Comparison of ENCODE assay signal across 18 mouse cellular contexts in genomic region chr6:97880363-97880762, GRCm38 (mm10).
DNase-seq lines count a peak whose midpoint lies in the region; ATAC-seq and TF ChIP-seq lines count a peak whose summit lies in the region.
"Had no signal": no experiment of that assay in that cellular context is flagged by ENCODE, and none has a peak within 500 bp of the region (broad histone marks: within the 10 kb centered on the region; RNA-seq: fewer than 3 reads in every experiment).

No protein-coding gene starts in this region.

- H3K9me3 ChIP-seq in heart, embryonic 14.5 days (ENCODE audit: control insufficient read depth, low read length): no peaks in the 10 kb centered on the region
- no peaks in the 10 kb centered on the region for H3K9me3 ChIP-seq in neural tube, embryonic 15.5 days (replicated peaks)
- H3K9me3 ChIP-seq: hindbrain, embryonic 10.5 days; neural tube, embryonic 13.5 days had no signal

- no peaks in the 10 kb centered on the region for H3K79me2 ChIP-seq in heart, adult 2 months (replicated peaks; ENCODE audit: control insufficient read depth, insufficient read depth, low read length)

- no peaks in the 10 kb centered on the region for H3K27me3 ChIP-seq in heart, adult 2 months (ENCODE audit: control insufficient read depth, insufficient read depth, low read length)
- H3K27me3 ChIP-seq in heart, embryonic 14.5 days (ENCODE audit: control insufficient read depth, insufficient read depth, low read length): no peaks in the 10 kb centered on the region
- H3K27me3 ChIP-seq in neural tube, embryonic 15.5 days (replicated peaks): no peaks in the 10 kb centered on the region
- H3K27me3 ChIP-seq: neural tube, embryonic 13.5 days had no signal

- peak; percentile 54 to 75 for DNase-seq in heart, adult 18-20 months
- no peak for DNase-seq in heart, adult 8-10 months (ENCODE audit: low spot score)
- peak; percentile 47 to 69 for DNase-seq in heart, adult 2 months
- DNase-seq in skeletal muscle tissue, adult 2 months (ENCODE audit: low read depth, low spot score): peak; percentile 53
- DNase-seq in adrenal gland, adult 2 months: no peak
- DNase-seq: cerebellum, adult 11 months; cerebellum, postnatal 25 days; layer of hippocampus, postnatal 36 days; left cerebral cortex, postnatal 4 days; lung, adult 18-20 months; right cerebral cortex, postnatal 25 days had no signal

- H3K36me3 ChIP-seq in heart, adult 2 months (ENCODE audit: control insufficient read depth, insufficient read depth, low read length): peaks cover 23% of the 10 kb centered on the region
- no peaks in the 10 kb centered on the region for H3K36me3 ChIP-seq in heart, embryonic 14.5 days (ENCODE audit: control insufficient read depth, insufficient read depth, low read length)
- H3K36me3 ChIP-seq in neural tube, embryonic 15.5 days: no peaks in the 10 kb centered on the region
- H3K36me3 ChIP-seq: hindbrain, embryonic 10.5 days; neural tube, embryonic 13.5 days had no signal

- H3K4me2 ChIP-seq in heart, embryonic 14.5 days (ENCODE audit: low read length): peak overlapping the region; percentile 28
- no peak overlapping the region for H3K4me2 ChIP-seq in neural tube, embryonic 15.5 days
- H3K4me2 ChIP-seq: midbrain, embryonic 11.5 days; neural tube, embryonic 13.5 days had no signal

- H3K4me3 ChIP-seq in heart, adult 2 months: no peak overlapping the region
- no peak overlapping the region for H3K4me3 ChIP-seq in heart, embryonic 14.5 days (ENCODE audit: control insufficient read depth in 1 of 2, insufficient read depth in 1 of 2, low read depth in 1 of 2, low read length in 2 of 2)
- H3K4me3 ChIP-seq in neural tube, embryonic 15.5 days (replicated peaks): no peak overlapping the region
- H3K4me3 ChIP-seq: erythroblast, embryonic 14.5 days; hindbrain, embryonic 10.5 days; neural tube, embryonic 13.5 days had no signal

- 0 out of 2 replicates have a peak, but pooled peaks have one; percentile 56 for TF ChIP-seq EP300 in heart, adult 2 months (IDR thresholded peaks at IDR 0.05; ENCODE audit: insufficient read depth, low read depth, low read length)

- TF ChIP-seq CTCF in heart, adult 2 months (IDR thresholded peaks at IDR 0.05): no peak

- H3K9ac ChIP-seq in heart, adult 2 months (ENCODE audit: low read depth, low read length): no peak overlapping the region; the same call in 1 of the 2 replicates
- H3K9ac ChIP-seq in heart, embryonic 14.5 days (ENCODE audit: low read length): no peak overlapping the region; the same call in 1 of the 2 replicates
- H3K9ac ChIP-seq in neural tube, embryonic 15.5 days (replicated peaks): no peak overlapping the region
- H3K9ac ChIP-seq: neural tube, embryonic 13.5 days had no signal

- H3K4me1 ChIP-seq in heart, adult 2 months (ENCODE audit: control insufficient read depth, insufficient read depth, low read length): peaks cover 12% of the 10 kb centered on the region
- H3K4me1 ChIP-seq in heart, embryonic 14.5 days (ENCODE audit: control insufficient read depth in 2 of 2, insufficient read depth in 2 of 2, low read length in 2 of 2): peaks cover 25 to 67% of the 10 kb centered on the region in 2 experiments
- peaks cover 11% of the 10 kb centered on the region; the same call in 1 of the 2 replicates for H3K4me1 ChIP-seq in neural tube, embryonic 15.5 days

- ATAC-seq in heart, embryonic 14.5 days (ENCODE audit: insufficient number of reproducible peaks, insufficient read depth, low FRiP score, low read depth): 0 out of 2 replicates have a peak, but pooled peaks have one; percentile 73
- no peak for ATAC-seq in neural tube, embryonic 15.5 days (ENCODE audit: low FRiP score)
- ATAC-seq: forebrain, embryonic 14.5 days had no signal

- intact Hi-C loops in heart, adult 2 months (cut with DNase I): loop anchor here (5.0 to 10.0 kb wide), 2 partner anchors 37 to 124 kb away; no protein-coding TSS in a partner anchor

- no peak for TF ChIP-seq POLR2A in heart, adult 2 months (IDR thresholded peaks at IDR 0.05; ENCODE audit: insufficient read depth, low read depth, low read length)

- peak overlapping the region; percentile 84 for H3K27ac ChIP-seq in heart, adult 2 months
- H3K27ac ChIP-seq in heart, embryonic 14.5 days (replicated peaks in 1 of 2; ENCODE audit: control insufficient read depth in 1 of 2, insufficient read depth in 1 of 2, low read depth in 2 of 2, low read length in 2 of 2): peak overlapping the region; percentile 88 to 91
- H3K27ac ChIP-seq in neural tube, embryonic 15.5 days (replicated peaks): no peak overlapping the region
- H3K27ac ChIP-seq: hindbrain, embryonic 10.5 days; neural tube, embryonic 13.5 days had no signal

- WGBS in heart, adult 2 months: 19% methylated on average over 5 of the region's 5 CpGs
- WGBS in heart, embryonic 14.5 days: 8% methylated on average over 5 of the region's 5 CpGs
- 93% methylated on average over 5 of the region's 5 CpGs for whole genome bisulfite sequencing in neural tube, embryonic 15.5 days

Comparison
In these comparisons a context has a peak if more than half of its experiments do, and no peak if none do; other contexts are left out.
1. DNase-seq: peak in heart, adult 18-20 months (2 of 2), heart, adult 2 months (2 of 2) and skeletal muscle tissue, adult 2 months (single experiment); none in heart, adult 8-10 months (single experiment) and adrenal gland, adult 2 months (single experiment).